Mouse (Mus musculus): ENCODE results near the gene P2rx3.
A peak's percentile ranks its signal among the peaks of the same experiment; 100 is the strongest.

Gene P2rx3

DNA sequence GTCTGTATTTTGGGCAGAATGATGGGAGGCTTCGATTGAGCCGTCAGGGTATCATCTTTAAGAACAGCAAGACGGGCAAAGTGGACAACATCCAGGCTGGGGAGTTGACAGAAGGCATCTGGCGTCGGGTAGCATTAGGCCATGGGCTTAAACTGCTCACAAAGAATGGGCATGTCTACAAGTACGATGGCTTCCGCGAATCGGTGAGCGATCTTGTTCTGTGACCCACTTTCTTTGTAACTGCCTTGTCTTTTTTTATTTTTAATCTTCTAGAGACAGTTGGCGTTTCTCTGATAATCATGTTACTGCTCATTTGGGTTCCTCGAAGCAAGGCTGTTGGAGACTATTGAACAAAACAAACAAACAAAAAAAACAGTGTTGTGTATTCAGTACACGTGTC, 1.1 kb upstream of the P2rx3 start:
- DNase-seq (ENCODE audit: low read depth) = no peak

- DNase-seq (ENCODE audit: low read depth) = no peak
Observed at GRCm38 (mm10) chr2:85036507-85037046, 685 bp downstream of the P2rx3 start.

- peak; percentile 16 for DNase-seq (ENCODE audit: low read depth)
Observed at GRCm38 (mm10) chr2:85034169-85034568, 3.1 kb downstream of the P2rx3 start.

GRCm38 (mm10) chr2:85033121-85033520, 4.1 kb downstream of the P2rx3 start:
- DNase-seq (ENCODE audit: low read depth) = no peak

DNA sequence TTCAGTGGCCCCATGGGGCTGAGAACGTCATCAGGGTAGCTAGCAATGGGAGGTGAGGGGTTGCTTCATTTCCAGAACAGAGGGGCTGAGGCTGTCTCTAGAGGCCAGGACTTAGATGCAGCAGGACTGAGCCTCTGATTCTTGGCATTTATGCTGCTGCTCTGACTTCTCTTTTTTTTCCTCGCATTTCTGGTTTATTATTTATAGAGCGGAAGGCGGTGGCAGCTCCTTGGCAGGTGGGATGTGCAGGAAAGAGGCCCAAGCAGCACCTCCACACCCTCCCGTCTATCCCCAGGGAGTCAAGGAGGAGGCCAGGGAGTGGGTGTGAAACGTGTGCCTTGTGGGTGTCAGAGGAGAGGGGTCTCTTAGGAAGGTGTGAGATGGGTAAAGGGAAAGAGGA, 6.3 kb downstream of the P2rx3 start:
- DNase-seq (ENCODE audit: low read depth) = no peak

- no peak for DNase-seq (ENCODE audit: low read depth)
Observed at GRCm38 (mm10) chr2:85029897-85030296, 7.4 kb downstream of the P2rx3 start.

DNA sequence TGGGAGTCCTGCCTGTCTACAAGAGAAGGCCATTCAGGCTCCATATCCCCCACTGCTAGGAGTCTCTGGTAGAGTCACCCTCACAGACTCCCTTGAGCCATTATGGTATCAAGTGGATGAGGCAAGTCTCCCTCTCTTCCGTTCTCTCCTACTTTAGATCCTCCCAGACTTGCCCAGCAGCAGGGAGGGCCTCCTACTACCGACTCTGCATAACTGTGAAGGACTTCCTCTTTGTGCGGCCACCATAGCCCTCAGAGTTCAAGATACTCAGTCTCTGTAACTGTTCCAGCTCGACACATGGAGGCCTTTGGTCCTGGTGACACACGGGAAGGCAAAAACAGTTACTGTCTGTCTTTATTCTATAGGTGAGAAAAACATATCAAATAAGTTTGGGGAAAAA, 10.0 kb downstream of the P2rx3 start:
- no peak for DNase-seq (ENCODE audit: low read depth)

GRCm38 (mm10) chr2:85026178-85026577, 11.1 kb downstream of the P2rx3 start:
- DNase-seq (ENCODE audit: low read depth) = no peak

DNA sequence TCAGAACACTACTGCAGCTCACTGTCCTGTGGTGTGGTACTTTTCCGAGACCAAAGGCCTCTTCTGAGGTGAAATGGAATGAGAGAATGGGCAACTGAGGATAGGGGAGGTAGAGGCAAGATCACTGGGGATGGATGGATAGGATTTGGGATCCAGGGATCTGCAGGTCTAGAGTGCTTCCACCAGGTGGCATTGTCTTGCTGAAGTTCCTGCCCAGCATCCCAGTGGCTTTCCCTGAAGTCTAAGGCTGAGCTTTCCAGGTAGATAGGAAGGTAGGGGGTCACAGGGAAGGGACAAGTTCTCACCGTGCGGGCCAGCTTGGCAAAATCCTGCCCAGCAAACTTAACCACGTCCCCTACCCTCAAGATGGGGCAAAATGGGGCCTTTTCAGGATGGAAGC, 15.2 kb downstream of the P2rx3 start:
- DNase-seq (ENCODE audit: low read depth) = no peak

DNA sequence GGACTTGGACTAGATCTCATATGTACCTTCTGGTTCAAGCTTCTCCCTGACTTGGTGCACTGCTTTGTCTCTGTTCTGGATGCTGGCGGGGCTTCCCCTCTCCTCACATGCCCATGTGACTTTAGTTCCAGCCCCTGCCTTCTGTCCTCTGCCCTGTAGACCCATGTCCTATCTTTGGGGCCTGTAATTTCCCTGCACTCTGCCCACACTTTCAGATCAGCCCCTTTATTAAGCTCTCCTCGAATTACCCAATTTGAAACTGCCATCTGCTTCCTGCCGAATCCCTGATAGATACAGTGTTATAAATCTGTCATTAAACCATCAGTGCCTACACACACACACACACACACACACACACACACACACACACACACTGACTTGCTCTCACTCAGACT, 22.7 kb downstream of the P2rx3 start:
- no peak for DNase-seq (ENCODE audit: low read depth)

GRCm38 (mm10) chr2:85013826-85014587, 23.3 kb downstream of the P2rx3 start:
- peak; percentile 44 for DNase-seq (ENCODE audit: low read depth)

DNA sequence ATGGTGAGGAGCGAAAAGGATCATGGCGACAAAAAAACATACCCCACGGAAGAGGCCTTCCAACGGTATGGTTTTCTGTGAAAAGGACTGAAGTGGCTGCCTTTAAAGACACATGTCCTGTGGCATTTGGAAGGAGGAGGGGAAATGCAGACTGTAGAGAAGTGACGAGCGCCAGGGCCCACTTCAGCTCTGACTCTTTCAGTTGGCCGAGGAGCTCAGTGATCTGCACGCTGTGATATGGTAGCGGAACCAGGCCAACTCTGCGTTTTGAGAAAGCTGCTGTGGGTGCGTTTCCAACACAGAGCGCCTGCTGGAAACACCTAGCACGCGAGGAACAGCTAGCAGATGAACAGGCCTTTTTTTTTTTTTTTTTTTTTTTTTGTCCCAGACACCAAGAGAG, 24.6 kb downstream of the P2rx3 start:
- DNase-seq (ENCODE audit: low read depth) = no peak

GRCm38 (mm10) chr2:85011906-85012604, 25.2 kb downstream of the P2rx3 start:
- no peak for DNase-seq (ENCODE audit: low read depth)

- DNase-seq (ENCODE audit: low read depth) = no peak
Observed at GRCm38 (mm10) chr2:85009212-85009611, 28.1 kb downstream of the P2rx3 start.

GRCm38 (mm10) chr2:85007729-85008128, 29.5 kb downstream of the P2rx3 start:
- peak; percentile 61 for DNase-seq (ENCODE audit: low read depth)

GRCm38 (mm10) chr2:85006600-85006999, 30.7 kb downstream of the P2rx3 start:
- no peak for DNase-seq (ENCODE audit: low read depth)

GRCm38 (mm10) chr2:85004341-85004740, 32.9 kb downstream of the P2rx3 start:
- DNase-seq (ENCODE audit: low read depth) = no peak

- DNase-seq (ENCODE audit: low read depth) = no peak
Observed at GRCm38 (mm10) chr2:85002575-85002974, 34.7 kb downstream of the P2rx3 start.

DNA sequence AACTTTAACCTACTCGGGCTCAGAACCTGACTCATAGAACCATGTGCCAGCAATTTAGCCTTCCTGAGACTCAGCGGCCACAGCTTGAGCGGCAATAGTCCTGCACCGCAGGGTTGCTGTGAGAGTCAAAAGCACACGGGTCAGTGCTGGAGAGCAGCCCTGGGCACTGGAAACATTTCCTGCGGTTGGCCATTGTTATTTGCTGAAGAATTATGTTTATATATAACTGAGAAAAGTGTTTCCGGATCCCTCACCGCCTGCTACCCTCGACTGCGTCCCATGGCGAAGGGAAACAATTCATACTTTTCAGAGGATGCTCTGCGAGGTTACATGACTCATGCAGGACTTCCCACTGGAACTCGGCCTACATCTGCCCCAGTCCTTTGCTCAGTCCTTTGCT, 35.8 kb downstream of the P2rx3 start:
- no peak for DNase-seq (ENCODE audit: low read depth)

DNA sequence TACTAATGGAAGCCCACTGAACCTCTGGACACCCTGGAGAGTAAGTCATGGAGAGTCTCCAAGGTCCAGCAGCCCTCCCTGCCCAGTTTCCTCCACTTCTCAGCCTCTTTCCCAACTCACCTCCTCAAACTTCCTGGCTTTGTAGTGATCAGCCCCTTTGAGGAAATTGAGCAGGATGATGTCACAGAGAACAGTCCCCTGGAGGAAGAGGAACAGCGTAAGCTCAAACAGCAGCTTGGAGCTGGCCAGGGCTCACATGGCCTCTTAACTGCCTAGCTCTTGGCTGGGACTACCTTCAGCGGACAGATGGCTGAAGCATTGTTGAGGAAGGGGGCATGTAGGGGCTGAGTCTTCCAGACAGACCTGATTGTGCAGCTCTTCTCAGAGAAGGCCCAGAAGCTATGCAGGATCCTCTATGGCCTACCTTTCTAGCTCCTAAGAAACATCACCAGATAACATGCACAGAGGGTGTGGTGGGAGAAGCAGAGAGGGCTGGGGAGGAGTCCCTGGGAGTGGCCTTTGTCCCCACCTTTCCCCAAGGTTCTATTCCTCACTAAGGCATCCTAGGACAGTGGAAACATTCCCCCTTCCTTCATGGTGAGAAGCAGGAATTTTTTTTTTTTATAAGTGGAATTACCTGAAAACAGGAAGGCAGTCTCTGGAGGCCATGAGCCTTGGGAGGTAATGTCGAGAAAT, 37.6 kb downstream of the P2rx3 start:
- DNase-seq (ENCODE audit: low read depth) = no peak

GRCm38 (mm10) chr2:84996376-84996775, 40.9 kb downstream of the P2rx3 start:
- DNase-seq (ENCODE audit: low read depth) = no peak

DNA sequence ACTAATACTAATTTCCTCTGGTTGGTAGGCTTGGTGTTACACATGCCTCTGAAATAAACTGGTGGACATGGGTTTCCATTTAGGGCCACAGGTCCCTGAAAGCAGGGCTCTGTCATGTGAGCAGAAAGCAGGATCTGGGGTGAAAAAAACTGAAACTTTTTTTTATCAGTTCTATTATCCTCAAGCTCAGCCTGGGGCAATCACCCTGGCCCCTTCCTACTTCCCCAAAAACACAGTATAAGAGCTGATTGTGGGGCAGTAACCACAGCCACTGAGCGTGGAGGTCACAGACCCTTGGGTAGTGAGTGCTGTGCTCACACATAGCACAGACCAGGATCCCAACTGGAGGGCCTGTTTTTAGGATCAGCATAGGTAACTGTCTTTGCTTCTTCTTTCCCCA, 49.3 kb downstream of the P2rx3 start, which contains the start of gene Prg3:
Gene Prg3 (plus strand): TSS at position 286 of the 400 bp plus-strand sequence.
- no peak for DNase-seq (ENCODE audit: low read depth)

DNA sequence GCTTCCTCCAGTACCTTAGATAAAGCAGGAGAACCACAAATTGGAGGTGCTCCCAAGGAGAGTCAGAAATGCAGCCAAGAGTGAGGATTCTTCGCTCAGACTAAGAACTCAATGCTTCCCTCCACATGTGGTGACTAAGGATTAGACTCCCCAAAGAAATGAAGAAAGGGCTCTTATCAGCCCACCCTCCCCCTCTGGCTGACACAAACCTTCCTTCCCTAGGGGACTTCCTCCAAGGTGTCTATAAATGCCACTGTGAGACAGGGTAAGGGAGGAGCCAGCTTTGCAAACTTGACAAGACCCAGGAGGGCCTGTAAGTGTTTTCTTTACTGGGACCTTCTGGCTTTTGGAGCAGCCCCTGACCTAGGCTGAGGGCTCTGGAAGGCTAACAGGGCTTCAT, 57.1 kb downstream of the P2rx3 start, which contains the start of gene Prg2:
Gene Prg2 (plus strand): TSS at position 274 of the 400 bp plus-strand sequence.
- DNase-seq (ENCODE audit: low read depth) = no peak
